Mouse (Mus musculus): ENCODE results near the gene Prox1. TPM values are rescaled to one million over a fixed set of nuclear protein-coding genes. Genes with fewer than 3 reads are reported as not detected.
A peak's percentile ranks its signal among the peaks of the same experiment; 100 is the strongest.

Prox1 gene
- total RNA-seq (2021): 10 to 100 TPM; 27.5 to 52.3 TPM
- long read RNA-seq, experiment 1, partial matches to known transcripts: 0 of 2 reads
- long read RNA-seq, experiment 1, other reads (novel, unspliced or antisense): 2 of 2 reads
- long read RNA-seq, experiment 2: 0 reads

DNA sequence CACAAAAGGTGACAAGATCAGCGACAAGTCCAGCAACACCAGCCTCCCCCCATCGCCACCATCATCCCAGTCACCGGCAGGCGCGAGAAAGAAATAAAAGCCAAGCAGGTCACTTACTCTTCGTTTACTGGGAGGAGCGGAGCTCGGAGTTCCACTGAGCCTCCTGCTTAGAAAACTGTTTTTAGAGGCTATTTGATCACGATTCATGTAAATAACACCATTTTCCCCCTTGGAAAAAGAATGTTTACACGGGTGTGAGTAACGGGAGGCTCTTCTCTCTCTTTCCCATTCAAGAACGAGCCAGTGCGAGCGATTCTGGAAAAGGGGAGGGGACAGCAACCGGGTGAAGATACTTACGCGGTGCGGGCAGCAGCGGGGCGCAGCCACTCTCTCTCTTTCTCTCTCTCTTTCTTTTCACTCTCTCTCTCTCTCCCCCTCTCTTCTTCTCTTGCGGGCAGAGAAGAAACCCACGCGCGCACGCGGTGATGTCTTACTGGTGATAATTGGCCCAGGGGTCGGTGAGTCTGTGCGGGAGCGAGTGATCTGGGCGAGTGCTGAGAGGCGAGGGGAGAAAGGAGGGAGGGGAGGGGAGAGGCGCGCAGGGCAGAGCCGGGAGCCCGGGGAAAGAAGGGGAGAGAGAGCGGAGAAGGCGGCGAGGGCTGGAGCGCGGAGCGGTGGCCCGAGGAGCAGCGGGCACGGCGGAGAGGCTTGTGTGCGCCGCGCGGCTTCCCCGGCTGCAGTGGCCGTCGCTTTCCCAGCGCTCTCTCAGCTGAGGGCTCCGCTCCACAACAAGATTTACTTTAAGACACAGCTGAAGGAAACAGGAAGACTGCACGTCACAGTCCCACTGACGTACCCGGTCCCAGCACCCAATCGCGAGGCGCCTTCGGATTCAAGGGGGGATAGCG lies at the start of gene Prox1:
Prox1 (minus strand) TSS at position 804 of the 908 bp plus-strand sequence.
- DNase-seq: peak; percentile 88 to 90

DNA sequence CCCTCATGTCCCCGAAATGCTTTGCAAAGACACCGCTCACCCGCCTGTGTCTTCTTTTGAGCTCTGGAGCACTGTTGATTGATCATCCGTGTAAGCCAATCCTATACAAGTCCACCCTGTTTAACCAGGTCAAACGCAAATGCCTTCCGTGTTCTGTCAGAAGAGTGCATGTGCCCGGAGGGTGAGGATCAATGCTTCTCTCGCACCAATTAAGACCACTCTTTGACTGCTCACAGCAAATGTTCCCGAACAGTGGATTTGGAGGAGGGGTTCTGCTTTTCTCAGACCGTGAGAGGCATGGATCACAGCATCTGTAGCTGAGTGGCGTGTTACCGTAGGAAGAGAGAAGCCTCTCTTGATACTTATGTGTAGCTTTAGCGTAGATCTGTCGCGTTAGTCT lies 46.1 kb upstream of the Prox1 start:
- no peak for DNase-seq

DNA sequence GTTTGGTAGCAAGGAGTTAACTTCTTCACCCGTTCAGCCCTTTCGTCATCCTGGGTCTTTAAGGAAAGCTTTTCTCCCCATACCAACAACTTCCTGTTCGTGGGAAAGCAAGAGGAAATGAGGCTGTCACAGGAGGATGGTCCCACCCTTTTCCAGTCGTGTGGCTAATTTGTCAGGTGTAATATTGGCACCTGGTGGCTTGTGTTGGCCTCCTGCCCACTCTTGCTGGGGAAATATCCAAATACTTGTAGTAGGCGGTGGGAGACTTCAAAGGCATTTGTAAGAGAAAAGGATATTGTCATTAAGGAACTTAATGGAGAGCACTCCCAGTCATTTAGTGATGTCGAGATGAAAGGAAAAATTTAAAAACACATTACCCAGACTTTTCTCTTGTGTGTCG lies 44.1 kb upstream of the Prox1 start:
- no peak for DNase-seq

DNA sequence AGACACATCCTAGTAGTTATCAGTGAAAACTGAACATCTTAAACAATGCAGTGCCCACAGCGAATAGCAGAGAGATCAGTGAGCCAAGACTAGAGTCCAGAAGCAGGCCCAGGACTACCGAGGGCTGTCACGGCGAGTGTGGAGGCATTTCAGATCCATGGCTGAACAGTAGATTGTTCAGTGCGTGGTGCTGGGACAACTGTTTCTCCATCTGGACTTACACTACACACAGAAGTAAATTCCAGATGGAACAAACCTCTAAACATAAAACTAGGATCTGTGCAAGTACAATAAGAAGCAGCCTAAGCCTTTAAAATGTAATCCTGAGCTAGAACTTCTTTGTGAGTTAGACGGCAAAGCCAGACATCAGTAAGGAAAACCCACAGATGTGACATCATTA lies 42.7 kb upstream of the Prox1 start:
- DNase-seq: no peak

DNA sequence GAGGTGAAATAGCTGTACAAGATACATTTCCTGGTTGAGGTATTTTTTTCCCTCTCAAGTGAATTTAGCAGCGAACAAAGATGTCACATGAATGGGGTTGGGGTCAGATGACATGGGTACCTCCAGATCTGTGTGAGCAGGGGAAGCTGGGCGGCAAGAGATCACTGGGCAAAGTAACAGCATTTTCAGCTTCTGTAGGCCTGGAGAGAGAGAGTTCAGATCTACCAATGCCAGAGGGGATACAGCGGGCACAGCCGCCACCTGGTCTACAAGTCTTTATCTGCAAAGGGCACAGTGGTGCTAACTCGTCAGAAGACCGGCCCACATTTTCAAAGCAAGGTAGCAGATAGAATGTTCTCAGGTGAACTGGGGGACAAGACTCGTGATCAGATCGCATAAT lies 36.7 kb upstream of the Prox1 start:
- DNase-seq: no peak

DNA sequence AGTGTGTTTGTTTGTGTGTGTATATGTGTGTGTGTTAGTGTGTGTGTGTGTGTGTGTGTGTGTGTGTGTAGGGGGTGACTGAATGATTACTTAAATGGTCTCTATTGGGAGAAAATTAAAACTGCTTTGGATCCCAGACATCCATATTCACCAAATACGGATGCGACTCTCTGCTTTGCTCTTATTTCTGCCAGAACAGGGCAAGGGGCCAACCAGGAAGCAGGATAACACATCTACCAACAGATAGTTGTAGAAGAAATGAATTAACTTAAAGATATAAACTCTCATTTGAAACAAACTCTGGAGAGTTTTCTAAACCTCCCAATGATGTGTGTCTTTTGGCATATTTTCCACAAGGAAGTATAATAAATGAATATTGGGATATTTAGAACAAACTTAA lies 35.2 kb upstream of the Prox1 start:
- no peak for DNase-seq

DNA sequence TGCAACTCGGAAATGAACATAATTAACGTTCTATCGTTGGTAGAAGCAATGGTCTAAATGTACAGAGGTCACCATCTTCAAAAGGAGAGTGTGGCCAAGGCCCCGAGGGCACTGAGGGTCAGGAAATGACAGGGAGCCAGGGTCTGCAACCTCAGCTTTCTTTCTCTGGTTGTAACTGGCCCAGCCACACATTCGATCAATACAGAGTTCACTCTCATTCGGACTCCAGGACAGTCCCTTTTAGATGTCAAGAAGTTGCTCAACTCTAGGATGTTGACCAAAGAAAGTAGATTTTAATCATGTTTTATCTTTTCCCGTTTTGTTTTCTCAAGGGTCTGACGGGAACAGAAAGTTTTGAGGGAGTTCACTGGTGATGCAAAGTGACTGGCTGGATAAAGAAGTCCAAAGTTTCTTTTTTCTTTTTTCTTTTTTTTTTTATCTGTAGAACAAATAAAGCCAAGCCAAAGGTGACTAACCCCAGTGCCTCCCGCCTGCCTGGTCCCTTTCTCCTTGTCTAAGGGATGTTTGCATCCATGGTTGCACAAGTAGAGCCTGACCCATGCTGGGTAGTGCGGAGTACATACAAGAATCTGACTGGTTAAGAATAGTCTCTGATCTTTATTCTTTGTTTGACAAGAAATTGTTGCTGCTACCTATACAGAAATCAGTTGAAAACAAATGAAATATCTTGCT lies 34.0 kb upstream of the Prox1 start:
- DNase-seq: no peak

DNA sequence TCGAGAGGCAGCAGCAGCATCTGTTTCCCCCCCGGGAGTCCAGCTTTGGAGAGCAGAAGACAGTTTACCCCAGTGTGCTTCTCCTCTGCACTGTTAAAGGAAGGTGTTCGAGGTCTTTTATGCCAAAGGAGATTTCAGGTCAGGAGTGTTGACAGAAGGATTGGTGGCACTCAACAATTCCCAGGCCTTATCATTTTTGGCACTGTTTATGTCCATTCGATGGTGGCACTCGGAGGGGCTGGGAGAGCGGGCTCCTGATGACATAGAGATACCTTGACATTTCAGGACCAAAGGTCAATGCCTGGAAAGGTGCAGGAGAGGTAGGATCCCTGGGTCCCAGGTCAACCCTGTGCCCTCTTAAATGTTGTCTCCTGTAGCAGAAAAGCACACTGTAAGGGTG lies 31.2 kb upstream of the Prox1 start:
- DNase-seq: no peak

DNA sequence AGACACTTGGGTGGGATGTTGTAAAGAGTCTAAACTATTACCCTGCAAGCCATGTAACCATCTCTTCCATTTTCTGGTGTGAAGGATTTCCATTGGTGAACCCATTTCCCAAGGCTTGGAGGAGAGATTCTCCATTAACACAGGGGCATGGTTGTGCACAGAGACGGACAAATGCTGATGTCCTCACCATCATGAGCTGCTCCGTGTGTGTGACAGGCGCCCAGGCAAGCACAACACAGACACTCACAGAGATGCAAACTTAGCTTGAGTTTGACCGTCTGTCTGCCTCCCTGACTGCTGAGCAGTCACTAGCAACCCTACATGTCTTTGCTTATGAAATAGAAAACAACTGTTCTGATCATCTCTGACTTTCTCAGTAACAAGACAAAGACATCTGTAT lies 30.5 kb upstream of the Prox1 start:
- no peak for DNase-seq

DNA sequence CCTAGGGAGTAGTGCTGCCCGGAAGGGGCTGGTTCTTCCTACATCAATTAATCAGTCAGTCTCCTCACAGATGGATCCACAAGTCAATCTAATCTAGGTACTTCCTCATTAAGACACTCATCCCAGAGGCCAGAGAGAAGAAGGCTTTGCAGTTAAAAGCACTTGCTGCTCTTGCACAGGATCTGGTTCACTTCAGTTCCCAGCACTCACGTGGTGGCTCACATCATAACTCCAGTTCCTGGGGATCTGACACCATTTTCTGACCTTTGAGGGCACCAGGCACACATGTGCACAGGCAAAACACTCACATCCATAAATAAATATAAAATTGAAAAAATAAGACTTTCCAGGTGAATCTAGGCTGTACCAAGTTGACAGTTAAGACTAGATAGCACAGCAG lies 27.7 kb upstream of the Prox1 start:
- DNase-seq: no peak

DNA sequence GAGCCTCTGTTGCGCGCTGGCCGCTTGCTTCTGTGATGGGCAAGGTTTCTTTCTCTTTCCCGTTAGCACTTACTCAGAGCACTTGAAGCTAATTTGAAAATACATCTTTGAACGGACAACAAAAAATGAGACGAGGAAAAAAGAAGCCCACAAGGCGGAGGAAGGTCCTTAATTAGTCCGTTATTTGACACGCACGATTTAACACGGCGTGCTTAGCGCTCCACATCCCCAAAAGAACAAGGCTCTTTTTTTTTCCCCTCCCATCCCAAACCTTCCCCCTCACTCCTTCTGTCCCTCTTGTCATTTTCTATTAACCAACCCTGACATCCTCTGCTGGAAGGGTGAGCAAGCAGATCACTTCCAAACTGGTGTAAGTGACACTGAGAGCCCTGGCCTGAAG lies 21.5 kb upstream of the Prox1 start:
- DNase-seq: no peak

DNA sequence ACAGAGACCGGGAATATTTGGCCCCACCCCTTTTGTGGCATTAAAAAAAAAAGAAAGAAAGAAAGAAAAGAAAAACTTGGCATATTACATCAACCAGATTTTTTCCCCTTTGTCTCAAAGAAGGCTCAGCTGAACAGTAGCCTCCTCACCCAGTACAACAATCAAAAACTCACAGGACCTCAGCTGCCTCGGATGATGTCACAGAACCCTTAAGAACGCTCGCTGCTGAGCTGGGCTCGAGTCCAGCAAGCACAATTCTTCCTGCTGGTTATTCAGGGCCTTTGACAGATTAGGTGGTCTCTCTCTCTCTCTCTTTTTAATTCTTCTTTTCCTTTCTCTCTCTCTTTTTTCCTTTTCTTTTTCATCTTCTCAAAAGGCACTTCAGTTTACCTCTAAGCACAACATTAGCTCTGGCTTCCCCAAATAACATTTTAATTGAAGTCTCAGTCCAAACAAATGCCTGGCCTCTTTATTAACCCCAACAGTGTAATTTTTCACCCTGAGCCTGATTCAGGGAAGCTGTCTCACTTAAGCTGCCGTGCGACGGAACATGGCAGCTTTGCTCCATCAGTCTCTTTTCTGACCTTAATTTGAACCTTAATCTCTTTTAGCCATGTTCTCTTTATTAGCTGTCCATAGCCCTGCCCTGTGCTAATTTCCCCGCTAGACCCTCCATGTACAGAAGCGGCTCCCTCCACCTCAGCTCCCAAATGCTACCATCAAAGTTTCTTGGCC lies 19.9 kb upstream of the Prox1 start:
- DNase-seq: peak in 1 of 2 experiments; percentile 33

DNA sequence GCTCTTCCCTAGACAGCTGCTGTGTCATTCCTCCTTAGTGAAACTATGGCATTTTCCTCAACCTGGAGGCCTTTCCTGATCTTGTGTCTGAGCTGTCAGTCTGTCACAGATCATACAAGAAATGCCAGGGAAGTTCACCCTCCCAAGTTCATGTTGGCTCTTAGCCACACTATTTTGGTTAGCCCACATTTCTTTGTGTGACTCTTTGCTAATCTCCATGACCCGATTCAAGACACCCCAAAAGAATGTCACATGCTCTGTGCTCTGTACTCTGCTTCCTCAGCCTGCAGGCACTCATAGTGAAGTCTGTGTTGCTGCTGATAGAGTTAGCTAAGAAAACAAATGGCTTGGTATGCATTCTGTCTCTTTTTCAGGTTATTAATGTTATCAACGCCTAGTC lies 18.6 kb upstream of the Prox1 start:
- DNase-seq: no peak

DNA sequence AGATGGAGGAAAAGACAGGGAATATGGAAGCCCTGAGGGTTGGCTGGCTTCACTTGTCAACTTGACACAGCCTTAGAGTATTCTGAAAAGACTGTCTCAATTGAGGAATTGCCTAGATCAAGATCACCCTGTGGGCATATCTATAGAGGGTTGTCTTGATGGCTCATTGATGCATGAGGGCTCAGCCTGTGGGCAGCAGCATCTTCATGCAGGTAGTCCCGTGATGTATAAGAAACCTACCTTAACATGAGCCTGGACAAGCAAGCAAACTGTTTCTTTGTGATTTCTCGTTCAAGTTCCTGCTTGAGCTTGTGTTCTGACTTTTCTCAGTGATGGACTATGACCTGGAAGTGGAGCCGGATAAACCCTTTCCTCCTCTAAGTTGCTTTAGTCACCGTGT lies 15.8 kb upstream of the Prox1 start:
- no peak for DNase-seq

DNA sequence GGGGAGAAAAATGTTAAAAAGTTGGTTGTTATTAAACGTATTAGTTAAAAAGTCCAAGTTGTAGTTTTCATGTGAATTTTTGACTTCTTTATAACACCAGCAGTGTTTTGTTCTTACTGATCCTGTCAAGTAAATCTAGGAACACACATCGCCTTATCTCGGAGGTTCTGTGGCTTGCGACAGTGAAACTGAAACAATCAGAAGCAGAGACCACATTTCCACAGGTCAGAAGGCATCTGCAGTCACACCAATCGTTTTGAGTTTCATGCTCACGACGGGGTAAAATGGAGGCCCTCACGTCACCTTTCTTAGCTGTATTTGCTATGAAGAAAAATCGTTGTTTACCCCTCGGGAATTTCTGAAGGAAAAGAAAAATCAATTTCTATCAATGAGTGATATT lies 14.8 kb upstream of the Prox1 start:
- DNase-seq: no peak

DNA sequence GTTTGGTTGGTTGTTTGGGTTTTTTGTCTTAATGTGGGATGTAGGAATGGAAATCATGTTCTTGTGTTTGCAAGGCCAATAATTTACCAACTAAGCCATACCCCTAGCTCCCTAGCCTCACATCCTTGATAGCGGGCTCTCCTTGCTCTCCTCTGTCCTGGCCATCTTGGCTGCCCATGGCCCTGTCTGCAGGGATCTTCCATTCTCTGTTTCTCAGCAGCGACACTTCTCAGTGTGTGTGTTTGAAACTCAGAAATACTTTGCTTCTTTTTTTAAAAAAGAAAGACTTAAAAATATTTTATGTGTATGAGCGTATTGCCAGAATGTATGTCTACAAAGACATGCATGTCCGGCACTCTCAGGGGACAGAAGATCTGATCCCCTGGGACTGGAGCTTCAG lies 13.1 kb upstream of the Prox1 start:
- no peak for DNase-seq

DNA sequence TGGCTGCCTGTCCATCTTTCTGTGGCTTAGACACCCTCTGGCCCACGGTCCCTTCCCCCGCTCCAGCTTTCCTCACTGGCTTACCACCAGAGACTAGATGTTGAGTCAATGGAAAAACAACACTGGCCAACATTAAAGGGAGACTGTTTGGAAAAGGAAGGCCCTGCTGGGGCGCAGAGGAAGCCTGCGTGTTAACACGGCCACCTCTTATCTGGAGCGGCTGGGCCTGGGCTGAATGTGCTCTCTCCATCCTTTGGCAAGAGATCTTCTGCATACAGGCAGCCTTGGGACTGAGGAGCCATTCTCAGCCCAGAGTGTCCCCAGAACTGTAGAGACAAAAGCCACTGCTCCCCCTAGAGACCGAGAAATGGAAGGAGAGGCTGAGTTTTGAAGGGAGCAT lies 11.3 kb upstream of the Prox1 start:
- DNase-seq: no peak

DNA sequence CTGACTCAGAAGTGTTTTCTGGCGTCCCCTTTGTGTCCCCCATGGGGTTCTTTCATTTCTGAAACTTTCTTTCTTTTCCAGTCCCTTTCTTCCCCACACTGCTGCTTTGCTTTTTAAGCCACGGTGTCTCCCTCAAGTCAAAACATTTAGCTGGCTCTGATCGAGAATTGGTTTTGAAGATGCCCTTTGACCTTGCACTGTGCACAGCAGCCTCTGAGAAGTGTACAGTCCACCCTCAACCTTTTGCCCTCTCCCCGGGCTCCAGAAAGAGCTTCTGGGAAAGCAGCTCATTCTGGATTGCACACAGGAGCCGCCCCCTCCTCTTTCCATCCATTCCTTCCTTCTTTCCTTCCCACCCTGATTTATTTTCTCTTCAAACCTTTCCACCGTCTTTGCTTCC lies 10.3 kb upstream of the Prox1 start:
- DNase-seq: no peak

DNA sequence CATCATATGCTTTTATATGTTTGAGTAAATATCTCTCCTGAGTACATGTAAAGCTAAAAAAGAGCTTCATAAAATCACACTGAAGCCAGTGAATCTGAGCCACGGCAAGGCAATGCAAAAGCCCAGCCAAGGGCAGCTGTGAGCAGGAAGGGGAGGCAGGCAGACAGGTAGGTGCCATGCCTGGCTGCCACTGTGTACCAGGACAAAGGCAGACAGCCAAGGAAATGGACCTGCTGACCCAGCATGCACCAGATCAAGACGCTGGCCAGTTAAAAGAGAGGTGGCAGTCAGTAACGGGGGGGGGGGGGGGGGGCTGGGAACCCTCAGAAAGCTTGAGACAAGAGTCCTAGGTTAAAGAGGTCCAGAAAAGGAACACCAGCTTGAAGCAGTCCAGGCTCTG lies 6.4 kb upstream of the Prox1 start:
- no peak for DNase-seq

DNA sequence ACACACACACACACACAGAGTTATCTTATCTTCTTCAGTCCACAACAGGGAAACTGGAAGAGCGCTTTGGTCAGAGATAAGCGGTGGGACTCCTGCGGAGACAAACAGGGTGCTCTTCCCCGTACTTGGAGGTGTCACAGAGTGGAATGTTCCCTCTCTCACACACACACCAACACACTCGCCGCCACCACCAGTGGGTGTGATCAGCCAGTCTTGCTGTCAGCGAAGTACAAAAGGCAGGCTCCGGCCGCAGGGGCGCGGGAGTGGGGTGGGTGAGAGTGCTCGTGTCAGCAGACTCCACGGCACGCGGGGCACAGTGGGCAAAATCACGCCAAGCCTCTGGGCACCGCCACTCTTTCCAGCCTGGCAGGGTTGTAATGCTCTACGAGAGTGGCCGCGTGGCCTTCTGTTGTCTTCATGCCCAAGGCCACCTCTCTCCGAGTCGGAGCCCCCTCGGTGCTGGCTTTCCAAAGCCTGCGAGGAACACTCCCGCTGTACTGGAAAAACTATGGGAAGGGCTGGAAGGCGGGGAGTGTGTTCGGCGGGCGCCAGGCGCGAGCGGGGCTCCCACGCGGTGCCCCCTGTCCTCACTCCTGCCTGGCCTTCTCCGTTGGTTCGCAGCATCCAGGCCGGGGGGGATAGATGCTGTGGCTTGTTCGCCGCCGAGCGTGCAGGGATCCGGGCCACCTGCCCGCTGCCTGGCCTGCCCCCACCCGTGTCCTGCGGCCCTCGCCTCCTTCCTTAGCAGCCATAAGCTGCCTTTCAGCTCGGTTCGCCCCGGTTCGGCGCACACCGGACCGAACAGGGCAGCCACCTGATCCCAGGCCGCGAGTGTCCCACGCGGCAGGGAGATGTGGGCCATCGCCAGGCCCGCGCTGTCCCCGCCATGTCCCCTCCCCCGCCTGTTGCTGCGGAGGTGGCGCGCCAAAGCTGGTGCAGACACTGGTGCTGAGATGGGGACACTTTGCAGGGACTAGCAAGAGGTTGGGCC lies 4.5 kb upstream of the Prox1 start:
- peak; percentile 55 to 71 for DNase-seq

DNA sequence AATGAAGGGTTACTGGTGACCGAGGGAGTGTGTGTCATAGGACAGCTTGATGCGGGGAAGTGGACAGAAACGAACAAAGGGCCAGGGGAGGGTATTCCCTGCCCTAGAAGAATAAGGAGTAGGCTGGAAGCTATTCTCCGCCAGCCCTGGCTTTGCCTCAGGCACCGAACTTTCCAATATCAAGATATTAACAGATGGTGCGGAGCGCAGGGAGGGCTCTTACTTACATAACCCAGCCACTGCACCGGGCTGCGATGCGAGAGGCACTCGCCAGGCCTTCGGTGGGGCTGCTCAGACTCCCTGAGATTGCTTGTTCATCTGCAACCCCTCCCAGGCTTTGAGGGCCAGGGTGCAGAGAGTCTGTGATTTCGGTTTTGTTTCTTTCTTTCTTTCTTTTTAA lies 3.7 kb upstream of the Prox1 start:
- DNase-seq: peak; percentile 37 to 53

DNA sequence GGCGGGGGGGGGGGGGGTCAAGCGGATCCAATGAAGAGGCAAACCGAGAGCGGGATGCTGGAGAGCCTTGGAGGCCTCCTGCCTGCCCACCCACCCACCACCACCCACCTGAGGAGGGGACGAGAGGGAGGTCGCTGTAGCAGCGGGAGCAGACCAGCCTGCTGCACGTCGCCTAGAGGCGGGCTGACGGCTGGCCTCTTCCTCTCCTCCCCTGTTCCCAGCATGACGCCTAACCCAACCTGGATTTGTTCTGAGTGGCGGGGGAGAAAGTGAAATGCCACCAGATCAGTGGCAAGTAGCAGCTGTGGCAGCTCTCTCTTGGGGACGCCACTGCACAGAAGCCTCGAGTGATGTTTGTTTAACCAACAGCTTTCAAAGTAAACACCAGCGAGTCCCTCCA lies 3.1 kb upstream of the Prox1 start:
- no peak for DNase-seq

Data from adrenal gland, postnatal 36 days (tissue).